Mouse (Mus musculus) left cerebral cortex, adult 8-10 months (tissue): Measurements from ENCODE around the gene Zfp598. TPM values are rescaled to one million over a fixed set of nuclear protein-coding genes. Genes with fewer than 3 reads are reported as not detected.
"Not testable (repeated sequence)": the region's sequence is repeated elsewhere in the genome, so short reads cannot be mapped to it uniquely, and the experiment has no call there.

ENCODE experiments used
- DNase-seq, 2 experiments: peaks; one replicate each; pipeline ENCODE4 v3.0.0; 2022; ENCODE audit warnings: low spot score in 2 of 2
- total RNA-seq, 4 experiments: library from RNA; stranded (reverse); gene quantifications; 2 replicates each; pipeline ENCODE4 v1.2.4; 2022

The Zfp598 gene
- total RNA-seq, 4 experiments from 2014 or later = 30.4 to 40.9 (median 36.1) TPM

DNA sequence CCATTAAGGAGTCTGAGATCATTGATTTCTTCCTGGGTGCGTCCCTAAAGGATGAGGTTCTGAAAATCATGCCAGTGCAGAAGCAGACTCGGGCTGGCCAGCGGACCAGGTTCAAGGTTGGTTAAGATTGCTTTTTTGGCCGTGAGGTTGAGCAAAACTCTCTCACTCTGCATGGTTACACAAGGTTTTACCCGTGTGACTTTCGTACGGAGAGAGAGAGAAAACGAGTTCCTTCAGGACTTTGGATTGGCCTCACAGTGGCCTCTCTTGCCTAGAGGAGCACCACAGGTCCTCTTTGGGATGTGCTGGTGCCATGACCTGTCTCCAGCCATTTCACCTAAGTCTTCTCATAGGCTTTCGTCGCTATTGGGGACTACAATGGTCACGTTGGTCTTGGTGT lies 51.1 kb downstream of the Zfp598 start:
- not testable (repeated sequence) for DNase-seq

DNA sequence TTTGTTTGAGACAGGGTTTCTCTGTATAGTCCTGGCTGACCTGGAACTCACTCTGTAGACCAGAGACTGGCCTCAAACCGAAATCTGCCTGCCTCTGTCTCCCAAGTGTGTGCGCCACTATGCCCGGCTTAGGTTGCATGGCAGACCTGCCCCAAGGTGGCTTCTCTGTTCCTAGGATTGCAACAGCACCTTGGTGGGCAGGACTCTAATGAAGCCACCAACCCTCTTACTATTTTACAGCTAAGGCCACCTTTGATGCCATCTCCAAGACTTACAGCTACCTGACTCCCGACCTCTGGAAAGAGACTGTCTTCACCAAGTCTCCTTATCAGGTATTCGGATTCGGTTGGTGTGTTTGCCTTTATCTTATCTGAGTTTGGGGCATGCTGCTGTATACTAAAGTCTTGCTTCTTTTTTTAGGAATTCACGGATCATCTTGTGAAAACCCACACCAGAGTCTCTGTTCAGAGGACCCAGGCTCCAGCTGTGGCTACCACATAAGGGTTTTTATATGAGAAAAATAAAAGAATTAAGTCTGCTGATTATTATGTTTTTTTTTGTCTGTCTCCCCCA lies 52.0 kb downstream of the Zfp598 start:
- DNase-seq = not testable (repeated sequence)

DNA sequence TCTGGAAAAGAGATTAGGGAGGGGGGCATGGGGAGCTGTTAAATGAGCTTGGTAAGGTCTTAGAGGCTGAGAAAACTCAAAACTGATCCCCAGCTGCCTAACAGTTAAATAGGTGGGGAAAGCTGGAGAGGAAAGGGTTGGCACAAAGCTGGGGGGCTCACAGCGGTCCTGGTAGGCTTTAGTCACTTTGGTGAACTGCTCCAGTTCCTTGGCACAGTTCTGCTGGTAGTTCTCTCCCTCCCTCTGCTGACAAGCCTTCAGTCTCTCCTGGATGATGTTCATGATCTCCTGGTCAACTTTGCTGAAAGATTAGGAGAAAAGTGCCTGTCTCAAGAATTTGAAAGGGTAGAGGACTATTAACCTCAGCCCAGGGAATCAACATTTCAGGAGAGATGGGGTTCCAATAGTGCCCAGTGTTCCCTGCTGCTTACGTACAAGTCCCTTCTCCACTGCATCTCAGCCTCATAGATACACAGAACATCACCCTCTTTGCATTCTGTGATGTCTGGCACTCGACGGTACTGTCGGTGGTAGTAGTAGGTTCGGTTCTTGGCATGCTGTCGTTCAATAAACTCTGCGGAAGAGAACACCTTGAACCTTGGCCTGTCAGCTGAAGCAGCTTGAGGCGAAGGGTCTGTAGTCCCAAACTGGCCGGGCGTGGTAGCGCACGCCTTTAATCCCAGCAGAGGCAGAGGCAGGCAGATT lies 52.9 kb downstream of the Zfp598 start:
- DNase-seq = no peak

DNA sequence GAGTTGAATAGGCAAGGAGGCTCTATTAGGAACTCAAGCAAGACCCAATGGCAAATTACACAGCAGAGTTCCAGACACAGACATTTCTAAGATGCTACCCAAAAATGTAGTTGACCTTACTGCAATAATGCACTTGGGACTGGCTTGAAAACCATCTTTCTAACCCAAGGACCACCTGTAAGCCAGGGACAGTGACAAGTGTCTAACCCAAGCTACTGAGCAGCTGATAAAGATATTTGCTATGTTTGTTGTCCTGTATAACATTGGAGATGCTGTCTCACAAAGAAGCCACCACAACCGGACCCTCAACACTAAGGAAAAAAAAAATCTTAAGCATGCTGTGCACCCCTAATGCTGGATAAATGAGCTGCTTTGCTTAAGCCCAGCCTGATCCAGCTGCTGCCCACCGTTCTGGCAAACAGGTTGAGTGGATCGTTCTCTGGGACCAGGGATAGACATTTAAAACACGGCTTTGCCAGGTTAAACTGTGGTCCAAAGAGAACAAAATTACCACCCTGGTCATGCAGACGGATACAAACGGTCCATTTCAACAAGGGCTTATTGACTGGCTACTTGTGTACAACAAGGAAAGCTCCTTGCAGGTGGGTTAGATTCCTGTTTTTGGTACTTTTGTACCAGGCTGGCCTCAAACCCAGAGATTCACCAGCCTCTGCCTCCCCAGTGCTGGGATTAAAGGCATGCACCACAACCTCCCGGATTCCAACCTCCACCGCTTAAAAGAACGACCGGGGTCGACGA lies 53.8 kb downstream of the Zfp598 start:
- no peak for DNase-seq

DNA sequence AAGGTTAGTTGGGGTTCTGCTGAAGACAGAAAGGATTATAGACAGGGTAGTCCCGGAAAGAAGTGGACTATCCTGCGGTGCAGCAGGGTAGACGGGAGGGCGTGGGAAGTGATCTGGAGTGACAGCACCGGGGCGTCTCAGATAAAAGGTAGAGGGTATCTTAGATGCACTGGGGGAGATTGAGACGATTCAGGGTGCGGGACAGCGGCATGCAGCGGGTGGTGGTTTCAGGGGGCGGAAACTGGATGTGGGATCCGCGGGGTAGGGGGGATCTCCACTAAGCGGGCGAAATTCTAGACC lies 54.3 kb downstream of the Zfp598 start:
- no peak for DNase-seq

DNA sequence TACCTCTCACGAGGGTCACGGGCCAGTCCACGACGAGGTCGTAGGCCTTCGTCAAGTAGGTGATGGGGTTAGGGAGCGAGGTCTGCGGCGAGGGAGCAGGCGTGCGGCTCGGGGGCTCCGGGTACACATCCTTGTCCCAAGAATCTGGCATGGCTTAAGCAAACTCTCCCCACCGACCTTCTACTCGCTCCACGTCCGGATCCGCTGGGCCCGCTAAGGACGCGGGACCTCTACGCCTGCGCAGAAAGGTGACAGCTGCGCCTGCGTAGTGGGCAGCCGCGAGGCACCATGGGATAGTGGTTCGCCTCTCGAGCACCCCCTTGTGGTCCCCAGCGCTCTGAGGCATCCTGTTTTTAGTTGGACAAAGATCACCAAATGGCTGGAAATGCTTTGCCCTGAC lies 54.7 kb downstream of the Zfp598 start, which contains the start of gene Ndufb10:
Gene Ndufb10 (minus strand): TSS at position 295 of the 400 bp plus-strand sequence.
- peak; percentile 92 to 94 for DNase-seq

DNA sequence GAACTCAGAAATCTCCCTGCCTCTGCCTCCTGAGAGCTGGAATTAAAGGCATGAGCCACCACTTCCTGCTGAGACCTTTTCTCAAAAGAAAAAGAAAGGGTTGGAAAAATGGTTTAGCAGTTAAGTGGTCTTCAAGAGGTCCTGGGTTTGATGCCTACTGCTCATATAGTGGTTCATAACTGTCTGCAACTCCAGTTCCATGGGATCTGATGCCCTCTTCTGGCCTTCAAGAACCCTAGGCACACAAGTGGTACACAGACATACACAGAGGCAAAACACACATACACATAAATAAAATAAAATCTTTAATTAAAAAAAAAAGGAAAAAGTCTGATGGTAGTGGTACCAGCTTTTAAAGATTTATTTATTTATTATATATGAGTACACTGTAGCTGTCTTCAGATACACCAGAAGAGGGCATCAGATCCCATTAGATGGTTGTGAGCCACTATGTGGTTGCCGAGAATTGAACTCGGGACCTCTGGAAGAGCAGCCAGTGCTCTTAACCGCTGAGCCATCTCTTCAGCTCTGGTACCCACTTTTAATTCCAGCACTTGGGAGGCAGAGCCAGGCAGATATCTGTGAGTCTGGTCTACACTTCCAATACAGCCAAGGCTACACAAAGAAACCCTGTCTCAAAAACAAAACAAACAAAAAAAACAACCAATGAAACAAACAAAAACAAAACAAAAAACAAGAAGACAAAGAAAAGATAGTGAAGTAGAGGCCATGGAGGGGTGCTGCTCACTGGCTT lies 56.3 kb downstream of the Zfp598 start:
- no peak for DNase-seq

DNA sequence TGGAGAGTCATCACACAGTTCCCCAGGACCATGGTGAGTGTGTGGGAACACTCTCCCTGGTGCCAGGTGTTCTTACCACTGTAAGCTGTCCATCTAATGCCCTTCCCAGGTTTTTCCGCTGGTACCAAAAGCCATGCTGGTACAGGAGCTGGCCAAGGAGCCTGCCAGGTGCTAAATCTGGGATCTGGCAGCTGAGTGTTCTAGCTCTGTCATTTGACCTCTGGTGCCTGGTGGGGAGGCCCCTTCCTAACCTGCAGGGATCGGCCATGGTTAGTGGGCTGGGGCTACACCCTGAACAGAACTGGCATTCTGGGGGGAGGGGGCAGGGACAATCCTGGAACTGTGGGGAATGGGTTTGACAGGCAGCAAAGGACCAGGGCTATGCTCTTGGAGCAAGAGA lies 58.1 kb downstream of the Zfp598 start, which contains the start of gene Rpl3l:
Gene Rpl3l (plus strand): TSS at position 203 of the 400 bp plus-strand sequence.
- no peak for DNase-seq

DNA sequence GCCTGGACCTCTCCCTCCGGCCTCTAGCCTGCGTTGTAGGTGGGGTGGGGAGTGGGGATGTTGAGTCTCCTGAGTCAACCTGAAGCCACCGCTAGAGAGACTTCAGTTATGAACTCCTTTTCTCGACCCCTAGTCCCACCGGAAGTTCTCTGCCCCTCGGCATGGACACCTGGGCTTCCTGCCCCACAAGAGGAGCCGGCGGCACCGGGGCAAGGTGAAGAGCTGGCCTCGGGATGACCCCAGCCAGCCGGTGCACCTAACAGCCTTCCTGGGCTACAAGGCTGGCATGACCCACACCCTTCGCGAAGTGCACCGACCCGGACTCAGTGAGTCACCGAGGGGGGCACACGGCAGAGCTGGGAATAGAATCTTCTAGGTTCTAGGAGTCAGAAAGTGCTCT lies 58.7 kb downstream of the Zfp598 start:
- no peak for DNase-seq

DNA sequence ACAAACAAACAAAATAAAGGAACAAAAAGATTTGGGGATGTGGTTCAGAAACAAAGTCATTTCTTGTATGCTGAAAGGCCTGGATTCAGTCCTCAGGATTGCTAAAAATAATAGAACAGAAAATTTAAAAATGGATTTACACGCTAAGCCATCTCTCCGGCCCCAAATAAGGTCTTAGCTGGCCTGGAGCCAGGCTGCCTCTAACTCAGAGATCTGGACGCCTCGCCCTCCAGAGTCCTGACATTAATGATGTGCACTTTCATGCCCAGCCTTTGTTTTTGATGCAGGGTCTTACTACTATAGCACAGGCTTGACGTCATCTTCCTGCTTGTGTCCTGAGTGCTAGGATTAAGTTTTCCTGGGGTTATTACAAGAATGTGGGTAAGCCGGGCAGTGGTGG lies 59.6 kb downstream of the Zfp598 start:
- DNase-seq = no peak

DNA sequence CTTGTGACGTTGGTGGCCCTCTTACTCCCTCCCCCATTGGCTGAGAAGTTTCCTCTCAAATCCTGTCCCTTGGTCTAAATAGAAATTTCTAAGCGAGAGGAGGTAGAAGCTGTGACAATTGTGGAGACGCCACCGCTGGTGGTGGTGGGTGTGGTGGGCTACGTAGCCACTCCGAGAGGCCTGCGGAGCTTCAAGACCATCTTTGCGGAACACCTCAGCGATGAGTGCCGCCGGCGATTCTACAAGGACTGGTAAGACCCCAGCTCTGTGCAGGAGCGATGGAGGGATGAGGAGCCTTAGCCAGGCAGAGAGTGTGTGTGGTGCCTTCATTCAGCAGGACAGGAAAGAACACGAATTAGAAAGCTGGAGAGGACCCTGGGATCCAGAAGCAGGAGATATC lies 61.3 kb downstream of the Zfp598 start:
- DNase-seq = no peak

Other genes with a start within 250 kb of the Zfp598 start
- gene Eci1, start 243.0 kb upstream of the Zfp598 start, total RNA-seq = 10 to 100 TPM; 24.1 to 34.1 (median 31.1) TPM
- 1 to 10 TPM; 3.7 to 6.9 (median 5.1) TPM for gene Dnase1l2, start 226.6 kb upstream of the Zfp598 start, total RNA-seq
- gene E4f1, start 199.4 kb upstream of the Zfp598 start, total RNA-seq = 10 to 100 TPM; 32.3 to 36.2 (median 34.5) TPM
- gene Pgp, start 199.3 kb upstream of the Zfp598 start, total RNA-seq = 10 to 100 TPM; 59.0 to 68.7 (median 63.8) TPM
- 1 to 10 TPM; 1.6 to 2.4 (median 1.8) TPM for gene Bricd5, start 195.8 kb upstream of the Zfp598 start, total RNA-seq
- 10 to 100 TPM; 29.2 to 39.0 (median 35.4) TPM for gene Mlst8, start 190.6 kb upstream of the Zfp598 start, total RNA-seq
- 100 to 1,000 TPM; 119 to 135 (median 127) TPM for gene Caskin1, start 181.1 kb upstream of the Zfp598 start, total RNA-seq
- gene Traf7, start 141.7 kb upstream of the Zfp598 start, total RNA-seq = 10 to 100 TPM; 78.0 to 85.3 (median 83.4) TPM
- gene Rab26, start 135.5 kb upstream of the Zfp598 start, total RNA-seq = 10 to 100 TPM; 41.3 to 54.4 (median 48.4) TPM
- 10 to 100 TPM; 67.7 to 81.1 (median 77.3) TPM for gene Pkd1, start 119.9 kb upstream of the Zfp598 start, total RNA-seq
- 100 to 1,000 TPM; 123 to 148 (median 137) TPM for gene Tsc2, start 37.1 kb upstream of the Zfp598 start, total RNA-seq
- gene Nthl1, start 37.0 kb upstream of the Zfp598 start, total RNA-seq = 1 to 10 TPM; 5.7 to 7.0 (median 6.1) TPM
- gene Slc9a3r2, start 19.4 kb upstream of the Zfp598 start, total RNA-seq = 10 to 100 TPM; 41.0 to 47.7 (median 42.0) TPM
- under 1 TPM in 1 of 4 experiments, not detected in 3; 0.63 TPM for gene Npw, start 11.2 kb upstream of the Zfp598 start, total RNA-seq
- 100 to 1,000 TPM; 163 to 176 (median 164) TPM for gene Syngr3, start 20.3 kb downstream of the Zfp598 start, total RNA-seq
- 10 to 100 TPM; 17.6 to 19.2 (median 18.0) TPM for gene Gfer, start 26.5 kb downstream of the Zfp598 start, total RNA-seq
- 1 to 10 TPM; 2.8 to 5.9 (median 3.0) TPM for gene Noxo1, start 26.5 kb downstream of the Zfp598 start, total RNA-seq
- 10 to 100 TPM; 23.4 to 29.7 (median 25.6) TPM for gene Tbl3, start 38.0 kb downstream of the Zfp598 start, total RNA-seq
- under 1 TPM in 1 of 4 experiments, not detected in 3; 0.37 TPM for gene Rnf151, start 48.4 kb downstream of the Zfp598 start, total RNA-seq
- 100 to 1,000 TPM; 270 to 312 (median 290) TPM for gene Rps2, start 48.4 kb downstream of the Zfp598 start, total RNA-seq
- 100 to 1,000 TPM; 208 to 258 (median 238) TPM for gene Ndufb10, start 54.8 kb downstream of the Zfp598 start, total RNA-seq
- under 1 TPM; 0.36 to 0.94 (median 0.43) TPM for gene Rpl3l, start 58.1 kb downstream of the Zfp598 start, total RNA-seq
- 10 to 100 TPM; 41.4 to 52.7 (median 44.7) TPM for gene Msrb1, start 67.0 kb downstream of the Zfp598 start, total RNA-seq
- under 1 TPM; 0.51 to 0.65 (median 0.55) TPM for gene Hs3st6, start 83.3 kb downstream of the Zfp598 start, total RNA-seq
- gene Meiob, start 134.6 kb downstream of the Zfp598 start, total RNA-seq = not detected
- 100 to 1,000 TPM; 129 to 143 (median 135) TPM for gene Hagh, start 170.5 kb downstream of the Zfp598 start, total RNA-seq
- gene Fahd1, start 180.7 kb downstream of the Zfp598 start, total RNA-seq = 10 to 100 TPM; 18.7 to 19.5 (median 19.1) TPM
- gene Igfals, start 196.3 kb downstream of the Zfp598 start, total RNA-seq = under 1 TPM in 2 of 4 experiments, not detected in 2; 0.17 to 0.25 TPM
- gene Nubp2, start 216.7 kb downstream of the Zfp598 start, total RNA-seq = 10 to 100 TPM; 28.1 to 33.7 (median 32.0) TPM
- gene Spsb3, start 217.0 kb downstream of the Zfp598 start, total RNA-seq = 10 to 100 TPM; 51.6 to 57.5 (median 55.3) TPM
- 10 to 100 TPM; 44.3 to 57.5 (median 48.6) TPM for gene Eme2, start 225.4 kb downstream of the Zfp598 start, total RNA-seq
- gene Mrps34, start 225.4 kb downstream of the Zfp598 start, total RNA-seq = 10 to 100 TPM; 65.0 to 73.3 (median 69.1) TPM
- 10 to 100 TPM; 43.5 to 59.7 (median 55.1) TPM for gene Nme3, start 226.8 kb downstream of the Zfp598 start, total RNA-seq